Mouse (Mus musculus) kidney, postnatal 4 days (tissue): ENCODE measurements at regions not wholly inside any gene's neighbourhood (a gene's known extent, or its start where the extent isn't known, plus 50 kb on each side); places are given as distances from the start of the nearest gene placed in this dataset.
A peak's percentile ranks its signal among the peaks of the same experiment; 100 is the strongest.

Experiments
- DNase-seq, 2 experiments: peaks; one replicate each; pipeline ENCODE4 v3.0.0; 2021; ENCODE audit warnings: mixed read lengths in 2 of 2

DNA sequence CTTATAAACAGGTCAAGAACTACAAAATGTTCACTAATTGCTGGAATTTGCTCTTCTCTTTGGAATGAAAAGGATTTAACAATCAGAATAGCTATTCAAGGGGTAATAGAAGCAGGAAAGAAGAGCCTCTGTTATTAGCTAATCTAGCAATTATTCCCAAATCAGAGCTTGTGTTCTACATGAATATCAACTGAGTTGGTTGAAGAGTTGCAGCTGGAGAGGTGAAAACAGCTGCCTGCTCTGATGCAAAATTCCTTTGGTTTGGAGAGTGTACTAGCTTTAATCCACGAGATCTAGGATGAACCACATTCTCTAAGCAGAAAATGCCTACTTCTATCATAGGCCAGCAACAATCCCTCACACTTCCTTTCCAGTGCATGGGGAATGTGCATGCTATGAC, 674.8 kb downstream of the Gsdmc2 start:
- no peak for DNase-seq

DNA sequence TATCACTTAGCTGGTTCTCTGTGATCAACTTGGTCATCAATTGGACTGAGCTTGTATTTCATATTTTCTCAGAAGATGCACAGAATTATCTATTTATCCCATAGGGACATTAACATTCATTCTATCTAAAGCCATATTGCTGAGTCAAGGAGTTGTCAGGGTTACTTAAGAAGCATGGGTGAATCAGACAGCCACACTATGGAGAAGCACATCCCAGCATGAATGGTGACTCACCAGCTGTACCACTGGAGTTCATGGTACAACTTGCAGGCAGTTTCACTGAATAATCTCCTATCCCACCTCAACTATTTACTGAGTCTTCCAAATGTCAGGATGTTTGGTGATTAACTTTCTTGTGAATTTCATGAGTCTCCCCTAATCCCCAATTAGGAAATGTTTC, 678.6 kb downstream of the Gsdmc2 start:
- no peak for DNase-seq

GRCm38 (mm10) chr15:63163550-63164279, 681.3 kb downstream of the Gsdmc2 start:
- peak; percentile 4 to 17 for DNase-seq

GRCm38 (mm10) chr15:63162881-63163549, 682.0 kb downstream of the Gsdmc2 start:
- DNase-seq = no peak

DNA sequence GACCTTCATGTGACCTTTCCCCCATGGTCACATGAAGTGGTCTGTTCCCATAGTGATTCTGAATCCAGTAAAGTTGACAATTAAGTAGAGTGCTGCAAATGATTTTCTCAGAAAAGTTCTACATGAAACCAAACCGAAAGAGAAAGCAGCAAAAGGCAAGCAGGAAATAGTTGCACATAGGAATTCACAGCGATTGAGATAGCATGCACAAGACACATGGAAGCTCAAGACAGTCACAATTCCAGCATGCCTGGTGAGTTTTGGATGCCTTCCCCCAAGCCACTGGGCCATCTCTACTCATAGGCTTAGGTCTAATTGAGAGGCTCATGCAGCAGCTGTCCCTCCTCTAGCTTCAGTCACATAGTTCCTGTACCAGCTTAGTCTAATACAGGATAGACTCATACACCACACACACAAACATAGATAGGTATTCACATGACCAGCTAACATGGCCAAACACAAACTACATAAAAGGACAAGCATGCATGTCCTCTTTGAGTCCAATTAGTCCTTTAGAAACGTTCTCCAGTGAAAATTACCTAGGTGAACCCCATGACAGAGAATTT, 721.8 kb downstream of the Gsdmc2 start:
- DNase-seq = no peak

- no peak for DNase-seq
Observed at GRCm38 (mm10) chr15:63112918-63113317, 732.1 kb downstream of the Gsdmc2 start.

- peak in 1 of 2 experiments; percentile 10 for DNase-seq
Observed at GRCm38 (mm10) chr15:63100093-63100492, 744.9 kb downstream of the Gsdmc2 start.

GRCm38 (mm10) chr15:63081972-63082371, 763.0 kb downstream of the Gsdmc2 start:
- DNase-seq = no peak

GRCm38 (mm10) chr15:63079825-63080224, 765.2 kb downstream of the Gsdmc2 start:
- DNase-seq = peak in 1 of 2 experiments; percentile 3

DNA sequence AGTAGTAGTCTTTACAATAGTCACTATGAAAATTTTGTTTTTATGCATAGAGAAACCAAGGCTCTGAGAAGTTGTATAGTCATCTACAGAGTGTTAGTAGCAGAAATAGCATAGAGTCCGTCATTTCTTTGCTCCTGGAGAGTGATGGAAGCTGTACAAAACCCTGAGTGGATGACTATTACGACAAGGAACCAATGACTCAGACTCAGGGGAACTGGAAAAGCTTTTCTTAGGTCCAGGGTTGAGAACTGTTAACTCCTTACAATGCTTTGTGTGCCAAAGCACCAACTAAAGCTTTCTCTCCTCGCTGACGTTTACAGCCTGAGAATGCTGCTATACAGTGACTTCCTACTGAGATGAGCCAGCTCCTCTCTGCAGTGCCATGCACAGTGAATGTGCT, 773.1 kb downstream of the Gsdmc2 start:
- no peak for DNase-seq

DNA sequence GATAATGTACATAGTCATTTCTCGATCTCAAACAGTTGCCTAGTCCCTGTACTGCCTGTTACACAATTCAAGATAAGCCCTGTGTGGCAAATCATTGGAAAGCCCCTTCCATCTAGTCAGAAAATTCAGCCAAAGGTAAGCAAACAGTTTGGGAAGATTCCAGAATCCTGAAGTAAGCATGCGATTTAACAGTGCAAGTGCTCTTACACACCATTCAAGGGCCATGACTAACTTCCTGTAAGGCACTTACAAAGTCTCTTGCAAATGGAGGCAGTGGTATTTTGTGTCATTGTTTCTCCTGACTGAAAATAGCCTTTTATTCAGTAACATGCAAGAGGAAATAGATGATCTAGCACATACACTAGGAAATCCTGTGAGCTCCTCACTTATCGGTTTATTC, 777.9 kb downstream of the Gsdmc2 start:
- DNase-seq = no peak

- DNase-seq = no peak
Observed at GRCm38 (mm10) chr15:63066020-63066439, 778.9 kb downstream of the Gsdmc2 start.

- DNase-seq = no peak
Observed at GRCm38 (mm10) chr15:63061891-63062290, 783.1 kb downstream of the Gsdmc2 start.

DNA sequence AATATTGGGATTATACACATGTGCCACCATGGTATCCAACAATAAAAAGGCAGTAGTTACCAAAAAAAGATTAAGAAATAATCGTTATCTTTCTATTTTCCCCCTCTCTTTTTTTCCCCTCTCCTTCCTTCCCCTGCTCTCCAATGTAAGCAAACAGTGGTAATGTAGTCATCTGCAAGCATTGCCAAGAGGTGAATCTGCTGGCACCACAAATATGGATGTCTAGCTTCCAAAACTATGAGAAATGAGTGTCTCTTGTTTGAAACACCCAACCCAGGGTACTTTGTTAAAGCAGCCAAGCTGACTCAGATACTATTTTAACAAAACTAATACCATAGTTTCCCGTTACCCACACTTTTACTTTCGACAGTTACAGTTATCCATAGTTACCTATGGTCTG, 784.2 kb downstream of the Gsdmc2 start:
- no peak for DNase-seq

GRCm38 (mm10) chr15:63052570-63053255, 792.3 kb downstream of the Gsdmc2 start:
- DNase-seq = peak; percentile 1 to 16

- DNase-seq = no peak
Observed at GRCm38 (mm10) chr15:63050033-63050432, 794.9 kb downstream of the Gsdmc2 start.

GRCm38 (mm10) chr15:63042367-63042766, 802.6 kb downstream of the Gsdmc2 start:
- no peak for DNase-seq

GRCm38 (mm10) chr15:63036241-63036640, 808.7 kb downstream of the Gsdmc2 start:
- DNase-seq = no peak

DNA sequence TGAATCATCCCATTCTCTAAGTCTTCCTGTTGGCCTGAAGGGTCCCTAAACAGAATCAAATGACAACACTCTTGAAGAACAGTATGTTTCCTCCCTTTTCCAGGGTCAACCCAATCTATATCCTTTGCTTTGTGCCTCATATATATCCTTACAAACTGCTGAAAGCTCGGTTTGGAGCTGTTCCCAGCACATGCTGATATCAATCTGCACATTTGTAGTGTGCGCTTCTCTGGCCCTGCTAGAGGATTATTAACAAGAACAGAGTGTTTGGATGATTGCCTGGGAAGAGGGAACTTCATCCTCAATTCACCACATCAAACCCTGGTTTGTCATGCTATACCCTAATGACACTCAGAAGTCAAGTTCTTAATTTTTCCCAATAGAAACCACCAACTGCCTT, 824.2 kb downstream of the Gsdmc2 start:
- peak; percentile 18 for DNase-seq

DNA sequence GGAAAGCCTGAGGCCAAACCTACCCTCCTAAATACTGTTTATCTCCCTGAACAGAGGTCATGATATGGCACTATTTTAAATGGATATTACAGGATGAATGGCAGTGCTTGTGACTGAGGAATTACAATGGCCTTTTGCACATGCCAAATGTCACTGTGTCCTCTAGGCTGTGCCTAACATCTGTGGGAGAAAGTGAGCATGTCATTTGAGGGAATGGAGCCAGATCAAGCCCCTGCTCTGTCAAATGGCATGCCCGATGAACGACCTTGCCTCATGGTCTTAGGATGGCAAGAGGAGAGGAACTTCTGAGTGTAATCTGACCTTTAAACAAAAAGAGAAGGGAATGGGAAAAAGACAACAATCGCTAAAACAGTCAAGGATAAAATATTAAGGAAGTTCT, 827.0 kb downstream of the Gsdmc2 start:
- DNase-seq = no peak

DNA sequence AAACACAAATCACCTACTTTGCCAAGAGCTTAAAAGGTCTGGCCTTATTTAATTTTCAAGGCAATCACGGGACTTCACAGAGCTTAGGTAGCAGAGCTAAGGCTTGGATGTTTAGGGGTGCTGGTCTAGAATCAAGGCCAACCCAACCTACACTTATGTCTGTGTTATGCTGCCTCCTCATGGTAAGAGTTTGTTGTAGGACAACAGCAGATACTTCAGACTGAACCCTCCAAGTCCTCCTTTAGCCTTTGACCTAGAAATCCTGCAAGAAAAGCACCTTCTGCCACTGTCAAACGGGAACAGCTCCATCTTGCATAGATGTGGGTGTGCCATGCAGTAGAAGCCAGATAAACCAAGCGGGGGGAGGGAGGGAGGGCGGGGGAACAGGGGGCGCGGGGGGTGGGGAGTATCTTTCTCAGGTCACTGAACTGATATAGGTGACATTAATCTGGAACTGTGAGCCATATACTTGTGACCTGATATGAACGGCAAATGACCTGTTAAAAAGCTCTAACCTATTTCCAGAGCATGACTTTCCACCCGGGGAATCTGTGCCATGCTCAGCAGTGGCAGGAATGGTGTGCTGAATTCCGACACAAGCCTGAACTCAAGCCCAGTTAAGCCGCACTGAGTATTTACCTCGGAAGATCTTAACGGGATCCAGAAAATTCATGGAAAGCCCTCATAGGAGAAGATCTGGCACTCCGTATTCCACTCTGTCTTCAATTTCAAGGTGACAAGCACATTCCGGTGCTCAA, 838.3 kb downstream of the Gsdmc2 start:
- no peak for DNase-seq

DNA sequence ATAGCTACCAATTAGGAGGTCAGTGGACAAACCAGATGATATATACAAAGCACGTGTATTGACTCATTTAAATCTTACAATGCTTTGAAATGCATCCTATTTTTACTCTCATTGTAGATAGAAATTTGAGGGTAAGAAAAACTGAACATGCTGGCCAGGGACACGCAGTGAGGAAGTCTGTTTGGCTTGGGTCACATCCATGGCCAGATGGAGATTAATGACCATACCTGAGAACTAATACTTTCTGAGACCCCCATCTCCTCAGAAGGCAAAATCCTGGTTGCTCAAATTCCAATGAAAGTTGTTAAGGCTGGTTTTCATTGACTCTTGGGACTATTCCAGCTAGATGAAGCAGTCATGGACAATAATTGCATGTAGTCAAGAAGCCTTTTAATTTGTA, 850.3 kb downstream of the Gsdmc2 start:
- DNase-seq = no peak

- DNase-seq = no peak
Observed at GRCm38 (mm10) chr15:62986871-62987270, 858.1 kb downstream of the Gsdmc2 start.
